Mouse (Mus musculus): ENCODE results near the gene Sphkap. TPM values are rescaled to one million over a fixed set of nuclear protein-coding genes. Genes with fewer than 3 reads are reported as not detected.

The Sphkap gene
- polyA plus RNA-seq, 2 experiments: 1.6 to 2.0 TPM

- Histone ChIP-seq H3K4me1 (ENCODE audit: control insufficient read depth, insufficient read depth, low read length) (no peaks in the 10 kb centered on the region), H3K9me3 (ENCODE audit: control insufficient read depth, low read length) (no peaks in the 10 kb centered on the region), H3K4me3 (replicated peaks; ENCODE audit: low read length) (no peak overlapping the region), H3K9ac (ENCODE audit: low read depth, low read length, severe bottlenecking) (no peak overlapping the region), H3K27me3 (ENCODE audit: control insufficient read depth, insufficient read depth, low read length) (no peaks in the 10 kb centered on the region), H3K36me3 (ENCODE audit: control insufficient read depth, insufficient read depth, low read length) (no peaks in the 10 kb centered on the region), H3K4me2 (replicated peaks; ENCODE audit: low read depth, low read length, severe bottlenecking) (no peak overlapping the region), H3K27ac (replicated peaks; ENCODE audit: low read depth, low read length) (no peak overlapping the region)
- TF ChIP-seq POLR2A (IDR thresholded peaks at IDR 0.05; ENCODE audit: borderline replicate concordance, extremely low read depth, insufficient read depth, insufficient read length): no peak
- WGBS: 77% methylated on average over 4 of the region's 4 CpGs
- no peak for ATAC-seq (ENCODE audit: low FRiP score, low read depth)
- no peak for DNase-seq (ENCODE audit: low spot score)
Measured at GRCm38 (mm10) chr1:83389419-83389818, 18.6 kb downstream of the Sphkap start.

- H3K9me3 ChIP-seq (ENCODE audit: control insufficient read depth, low read length): no peaks in the 10 kb centered on the region
- H3K9ac ChIP-seq (ENCODE audit: low read depth, low read length, severe bottlenecking): no peak overlapping the region
- H3K4me1 ChIP-seq (ENCODE audit: control insufficient read depth, insufficient read depth, low read length): no peaks in the 10 kb centered on the region
- no peaks in the 10 kb centered on the region for H3K27me3 ChIP-seq (ENCODE audit: control insufficient read depth, insufficient read depth, low read length)
- no peak overlapping the region for H3K4me2 ChIP-seq (replicated peaks; ENCODE audit: low read depth, low read length, severe bottlenecking)
- no peaks in the 10 kb centered on the region for H3K36me3 ChIP-seq (ENCODE audit: control insufficient read depth, insufficient read depth, low read length)
- ATAC-seq (ENCODE audit: low FRiP score, low read depth) (no peak), DNase-seq (ENCODE audit: low spot score) (no peak)
- no peak for TF ChIP-seq POLR2A (IDR thresholded peaks at IDR 0.05; ENCODE audit: borderline replicate concordance, extremely low read depth, insufficient read depth, insufficient read length)
- WGBS: 68% methylated on average over 1 of the region's 1 CpGs
- H3K4me3 ChIP-seq (replicated peaks; ENCODE audit: low read length): no peak overlapping the region
- H3K27ac ChIP-seq (replicated peaks; ENCODE audit: low read depth, low read length): no peak overlapping the region
Measured at GRCm38 (mm10) chr1:83377404-83377803, 30.6 kb downstream of the Sphkap start.

GRCm38 (mm10) chr1:83366456-83366855, 41.5 kb downstream of the Sphkap start:
- no peaks in the 10 kb centered on the region for H3K4me1 ChIP-seq (ENCODE audit: control insufficient read depth, insufficient read depth, low read length)
- DNase-seq (ENCODE audit: low spot score) (no peak), ATAC-seq (ENCODE audit: low FRiP score, low read depth) (no peak)
- H3K9me3 ChIP-seq (ENCODE audit: control insufficient read depth, low read length): no peaks in the 10 kb centered on the region
- 90% methylated on average over 5 of the region's 5 CpGs for WGBS
- H3K27ac ChIP-seq (replicated peaks; ENCODE audit: low read depth, low read length): no peak overlapping the region
- H3K36me3 ChIP-seq (ENCODE audit: control insufficient read depth, insufficient read depth, low read length): no peaks in the 10 kb centered on the region
- H3K9ac ChIP-seq (ENCODE audit: low read depth, low read length, severe bottlenecking): no peak overlapping the region
- H3K4me3 ChIP-seq (replicated peaks; ENCODE audit: low read length): no peak overlapping the region
- H3K4me2 ChIP-seq (replicated peaks; ENCODE audit: low read depth, low read length, severe bottlenecking): no peak overlapping the region
- TF ChIP-seq POLR2A (IDR thresholded peaks at IDR 0.05; ENCODE audit: borderline replicate concordance, extremely low read depth, insufficient read depth, insufficient read length): no peak
- H3K27me3 ChIP-seq (ENCODE audit: control insufficient read depth, insufficient read depth, low read length): no peaks in the 10 kb centered on the region

- DNase-seq (ENCODE audit: low spot score) (no peak), ATAC-seq (ENCODE audit: low FRiP score, low read depth) (no peak)
- no peak overlapping the region for H3K4me3 ChIP-seq (replicated peaks; ENCODE audit: low read length)
- TF ChIP-seq POLR2A (IDR thresholded peaks at IDR 0.05; ENCODE audit: borderline replicate concordance, extremely low read depth, insufficient read depth, insufficient read length): no peak
- H3K4me1 ChIP-seq (ENCODE audit: control insufficient read depth, insufficient read depth, low read length): no peaks in the 10 kb centered on the region
- H3K4me2 ChIP-seq (replicated peaks; ENCODE audit: low read depth, low read length, severe bottlenecking): no peak overlapping the region
- H3K27ac ChIP-seq (replicated peaks; ENCODE audit: low read depth, low read length): no peak overlapping the region
- 81% methylated on average over 6 of the region's 6 CpGs for WGBS
- no peaks in the 10 kb centered on the region for H3K27me3 ChIP-seq (ENCODE audit: control insufficient read depth, insufficient read depth, low read length)
- no peaks in the 10 kb centered on the region for H3K36me3 ChIP-seq (ENCODE audit: control insufficient read depth, insufficient read depth, low read length)
- no peak overlapping the region for H3K9ac ChIP-seq (ENCODE audit: low read depth, low read length, severe bottlenecking)
- no peaks in the 10 kb centered on the region for H3K9me3 ChIP-seq (ENCODE audit: control insufficient read depth, low read length)
Measured at GRCm38 (mm10) chr1:83362168-83362567, 45.8 kb downstream of the Sphkap start.

GRCm38 (mm10) chr1:83346453-83346852, 61.5 kb downstream of the Sphkap start:
- DNase-seq (ENCODE audit: low spot score) (no peak), ATAC-seq (ENCODE audit: low FRiP score, low read depth) (no peak)
- H3K36me3 ChIP-seq (ENCODE audit: control insufficient read depth, insufficient read depth, low read length): no peaks in the 10 kb centered on the region
- H3K27ac ChIP-seq (replicated peaks; ENCODE audit: low read depth, low read length): no peak overlapping the region
- no peak overlapping the region for H3K4me3 ChIP-seq (replicated peaks; ENCODE audit: low read length)
- TF ChIP-seq POLR2A (IDR thresholded peaks at IDR 0.05; ENCODE audit: borderline replicate concordance, extremely low read depth, insufficient read depth, insufficient read length): no peak
- H3K4me1 ChIP-seq (ENCODE audit: control insufficient read depth, insufficient read depth, low read length): no peaks in the 10 kb centered on the region
- no peak overlapping the region for H3K4me2 ChIP-seq (replicated peaks; ENCODE audit: low read depth, low read length, severe bottlenecking)
- H3K9ac ChIP-seq (ENCODE audit: low read depth, low read length, severe bottlenecking): no peak overlapping the region
- WGBS: 81% methylated on average over 1 of the region's 1 CpGs
- H3K27me3 ChIP-seq (ENCODE audit: control insufficient read depth, insufficient read depth, low read length): no peaks in the 10 kb centered on the region
- H3K9me3 ChIP-seq (ENCODE audit: control insufficient read depth, low read length): no peaks in the 10 kb centered on the region

- ATAC-seq (ENCODE audit: low FRiP score, low read depth) (no peak), DNase-seq (ENCODE audit: low spot score) (no peak)
- no peak for TF ChIP-seq POLR2A (IDR thresholded peaks at IDR 0.05; ENCODE audit: borderline replicate concordance, extremely low read depth, insufficient read depth, insufficient read length)
- 70% methylated on average over 14 of the region's 14 CpGs for WGBS
- Histone ChIP-seq H3K36me3 (ENCODE audit: control insufficient read depth, insufficient read depth, low read length) (no peaks in the 10 kb centered on the region), H3K9me3 (ENCODE audit: control insufficient read depth, low read length) (no peaks in the 10 kb centered on the region), H3K4me3 (replicated peaks; ENCODE audit: low read length) (no peak overlapping the region), H3K9ac (ENCODE audit: low read depth, low read length, severe bottlenecking) (no peak overlapping the region), H3K4me2 (replicated peaks; ENCODE audit: low read depth, low read length, severe bottlenecking) (no peak overlapping the region), H3K27me3 (ENCODE audit: control insufficient read depth, insufficient read depth, low read length) (no peaks in the 10 kb centered on the region), H3K4me1 (ENCODE audit: control insufficient read depth, insufficient read depth, low read length) (no peaks in the 10 kb centered on the region), H3K27ac (replicated peaks; ENCODE audit: low read depth, low read length) (no peak overlapping the region)
Measured at GRCm38 (mm10) chr1:83345572-83345971, 62.4 kb downstream of the Sphkap start.
